Mouse (Mus musculus) B cell, adult 2 months (primary cell): ENCODE data around the gene Acta2.

Experiments
- DNase-seq, 2 experiments: peaks; one replicate each; pipeline ENCODE4 v3.0.0; 2022

The Acta2 gene

DNA sequence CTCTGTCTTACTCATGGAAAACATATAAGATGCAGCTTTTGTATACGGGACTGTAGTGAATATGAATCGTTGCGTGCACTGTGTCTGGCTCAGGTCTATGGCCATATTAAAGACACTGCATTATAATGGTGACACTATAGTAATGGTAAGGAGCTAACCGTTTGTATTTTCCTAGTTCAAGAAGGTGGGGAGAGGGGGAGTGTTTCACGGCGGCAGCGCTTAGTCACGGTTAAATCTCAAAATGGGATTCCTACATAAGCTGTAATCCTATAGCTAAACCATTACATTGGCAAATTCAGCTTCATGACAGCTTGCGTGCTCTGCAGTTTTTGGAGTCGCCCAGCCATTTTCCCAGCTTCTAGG, 63.8 kb downstream of the Acta2 start:
- no peak for DNase-seq
